Mouse (Mus musculus): ENCODE data around the gene Aldh1a3.

The Aldh1a3 gene

DNA sequence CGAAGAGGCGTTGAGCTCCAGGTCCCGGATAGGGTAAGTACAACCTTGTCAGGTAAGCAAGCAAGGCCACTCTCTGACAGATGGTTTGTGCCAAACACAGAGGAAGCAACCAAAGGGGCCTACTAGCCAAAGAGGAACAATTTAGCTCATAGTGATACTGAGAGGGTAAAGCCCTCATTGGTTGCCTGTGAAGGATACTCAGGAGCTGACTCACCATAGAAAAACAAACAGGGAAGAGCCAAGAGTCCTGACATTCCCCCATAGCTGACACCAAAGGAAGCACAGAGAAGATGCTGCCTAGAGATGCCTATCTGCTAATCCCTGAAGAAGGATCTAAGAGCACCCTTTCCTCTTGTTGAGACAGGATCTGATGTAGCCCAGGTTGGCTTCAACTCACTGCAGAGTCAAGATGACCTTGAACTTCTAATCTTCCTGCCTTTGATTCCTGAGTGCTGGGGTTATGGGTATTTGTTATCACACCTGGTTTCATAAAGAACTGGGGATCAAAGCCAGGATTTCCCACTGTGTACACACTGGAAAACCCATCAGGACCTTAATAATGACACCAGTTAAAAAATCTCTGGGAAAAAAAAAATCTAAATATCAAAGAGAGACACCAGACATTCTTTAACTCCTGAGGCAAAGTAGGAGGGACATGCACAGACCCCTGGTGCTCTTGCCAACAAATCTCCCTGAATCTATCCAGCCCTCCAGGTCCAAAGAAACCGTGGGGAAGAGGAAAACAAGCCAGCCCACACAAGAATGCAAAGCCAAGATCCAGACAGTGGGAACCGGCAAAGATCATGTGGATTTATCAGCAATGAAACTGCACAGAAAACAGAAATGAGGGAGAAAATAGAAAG lies 58.0 kb downstream of the Aldh1a3 start:
- no peak for DNase-seq

- DNase-seq, result no peak
These were observed 61.4 kb downstream of the Aldh1a3 start, which contains the start of gene Gm10974 for GRCm38 (mm10) chr7:66365904-66366303. Gm10974 (plus strand) TSS chr7:66365905.

DNA sequence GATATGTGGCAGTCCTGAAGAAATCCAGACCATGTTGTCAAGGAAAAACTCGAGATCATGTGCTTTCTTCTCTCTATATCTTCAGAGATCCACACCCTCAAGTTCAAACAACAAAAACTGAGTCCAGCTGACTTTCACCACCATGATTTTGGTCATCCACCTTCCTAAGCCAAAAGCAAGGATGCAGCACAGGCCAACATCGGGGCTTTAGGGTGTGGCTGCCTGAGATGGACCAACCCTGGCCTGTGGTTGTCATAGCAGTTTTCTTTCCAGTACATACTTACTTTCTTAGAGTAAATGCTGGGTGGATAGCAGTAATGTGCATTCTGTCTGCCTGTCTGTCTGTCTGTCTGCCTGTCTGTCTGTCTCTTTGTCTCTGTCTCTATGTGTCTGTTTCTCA lies 61.9 kb downstream of the Aldh1a3 start:
- no peak for DNase-seq

DNA sequence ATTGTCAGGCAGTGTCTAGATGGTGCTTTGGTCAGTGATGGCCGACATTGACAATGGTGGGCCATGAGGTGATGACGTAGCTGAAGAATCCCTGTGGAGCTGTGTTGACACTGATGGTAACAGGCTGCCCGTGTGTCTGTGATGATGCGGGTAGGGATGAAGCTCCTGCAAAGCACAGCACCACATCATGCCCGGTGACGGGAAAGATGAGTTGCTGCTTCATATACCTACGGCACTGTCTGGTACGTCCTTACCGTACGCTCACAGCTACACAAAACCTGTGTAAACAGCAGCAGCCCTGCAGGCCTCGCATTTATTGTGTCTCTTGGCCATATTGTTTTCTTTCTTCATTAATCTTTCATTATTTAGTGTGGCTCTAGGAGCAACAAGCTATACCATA lies 62.8 kb downstream of the Aldh1a3 start:
- no peak for DNase-seq

DNA sequence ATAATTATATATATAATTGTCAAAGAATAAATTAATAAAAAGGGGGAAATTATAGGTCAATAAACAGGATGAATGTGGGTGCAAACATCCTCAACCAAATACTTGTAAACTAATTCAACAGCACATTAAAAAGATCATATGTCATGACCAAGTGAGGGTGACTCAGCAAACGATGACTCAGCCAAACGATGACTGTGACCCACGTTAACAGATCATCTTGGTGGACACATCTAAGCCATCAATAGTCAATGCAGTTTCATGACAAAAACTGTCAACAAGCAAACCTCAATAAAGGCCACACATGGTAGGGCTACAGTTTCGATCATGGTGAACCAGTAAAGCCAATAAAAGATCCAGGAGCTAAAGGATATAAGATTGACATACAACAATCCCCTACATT lies 68.3 kb downstream of the Aldh1a3 start:
- no peak for DNase-seq

DNA sequence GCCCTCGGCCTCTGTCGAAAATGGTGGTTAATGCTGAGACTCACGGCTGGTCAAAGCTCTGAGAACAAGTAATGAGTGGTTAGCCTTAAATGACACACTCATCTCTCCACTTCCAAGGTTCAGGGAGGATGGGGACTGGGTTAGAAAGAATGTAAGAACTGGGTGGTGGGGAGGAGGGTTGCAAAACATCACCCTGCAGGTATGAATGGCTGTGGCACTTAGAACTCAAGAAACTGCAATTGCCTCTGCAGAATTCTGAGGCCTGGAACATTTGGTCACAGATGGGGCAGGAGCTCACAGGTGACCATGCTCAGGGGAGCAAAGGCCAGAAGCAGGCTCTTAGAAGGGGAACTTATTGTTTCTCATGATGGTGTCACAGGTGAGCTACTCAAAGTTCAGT lies 68.9 kb downstream of the Aldh1a3 start:
- DNase-seq, result no peak

DNA sequence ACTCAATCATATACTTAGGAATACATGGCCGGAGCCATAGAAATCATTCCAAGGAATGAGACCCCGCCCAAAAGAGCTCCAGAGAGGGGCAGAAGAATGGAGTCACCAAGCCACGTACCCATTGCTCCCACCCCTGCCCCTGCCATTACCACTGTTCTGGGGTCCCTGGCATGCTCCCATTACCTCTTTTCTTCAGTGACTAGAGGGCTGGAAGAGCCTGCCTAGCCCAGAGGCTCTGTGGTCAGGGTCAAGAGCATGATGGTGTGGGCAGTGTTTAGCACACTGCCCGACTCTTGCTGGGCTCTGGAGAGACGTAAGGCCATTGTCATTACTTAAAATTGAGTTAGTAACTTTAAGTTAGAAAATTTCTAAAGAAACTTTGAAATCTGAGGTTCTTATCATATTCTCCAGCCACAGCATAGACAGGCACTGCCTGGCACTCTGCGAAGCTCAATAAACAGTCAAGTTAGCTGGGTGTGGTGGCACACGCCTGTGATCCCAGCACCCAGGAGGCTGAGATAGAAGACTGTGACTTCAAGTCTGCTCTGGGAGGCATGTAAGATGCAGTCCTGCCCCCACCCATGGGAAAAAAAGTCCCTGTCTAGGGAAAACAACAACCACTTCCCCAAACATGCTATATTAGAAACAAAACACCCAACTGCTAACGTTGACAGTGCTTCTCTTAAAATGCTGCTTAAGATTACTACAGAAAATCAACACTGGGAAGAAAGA lies 71.4 kb downstream of the Aldh1a3 start:
- DNase-seq, result no peak

- no peak for DNase-seq
These were observed 72.4 kb downstream of the Aldh1a3 start for GRCm38 (mm10) chr7:66354911-66355310.

GRCm38 (mm10) chr7:66351074-66351473 lies 76.2 kb downstream of the Aldh1a3 start:
- no peak for DNase-seq

DNA sequence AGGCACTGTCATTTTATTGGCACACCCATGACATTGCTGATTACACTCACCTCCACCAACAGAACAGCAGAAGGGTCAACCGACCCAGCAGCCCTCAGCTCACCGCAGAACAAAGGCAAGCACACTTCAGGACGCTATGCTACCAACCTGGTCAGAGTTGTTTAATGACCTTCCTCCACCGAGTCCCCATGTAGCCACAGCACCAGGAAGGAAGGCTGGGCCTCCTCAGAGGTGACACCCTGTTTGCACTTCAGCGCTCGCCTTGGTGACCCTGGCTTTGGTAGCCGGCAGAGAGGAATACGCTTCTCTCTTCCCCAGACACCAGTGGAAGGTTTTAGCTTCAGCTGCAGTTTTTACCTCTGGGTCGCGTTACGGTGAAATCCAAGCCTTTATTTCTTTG lies 77.6 kb downstream of the Aldh1a3 start:
- no peak for DNase-seq

- DNase-seq, result no peak
These were observed 78.7 kb downstream of the Aldh1a3 start for GRCm38 (mm10) chr7:66348588-66348987.

DNA sequence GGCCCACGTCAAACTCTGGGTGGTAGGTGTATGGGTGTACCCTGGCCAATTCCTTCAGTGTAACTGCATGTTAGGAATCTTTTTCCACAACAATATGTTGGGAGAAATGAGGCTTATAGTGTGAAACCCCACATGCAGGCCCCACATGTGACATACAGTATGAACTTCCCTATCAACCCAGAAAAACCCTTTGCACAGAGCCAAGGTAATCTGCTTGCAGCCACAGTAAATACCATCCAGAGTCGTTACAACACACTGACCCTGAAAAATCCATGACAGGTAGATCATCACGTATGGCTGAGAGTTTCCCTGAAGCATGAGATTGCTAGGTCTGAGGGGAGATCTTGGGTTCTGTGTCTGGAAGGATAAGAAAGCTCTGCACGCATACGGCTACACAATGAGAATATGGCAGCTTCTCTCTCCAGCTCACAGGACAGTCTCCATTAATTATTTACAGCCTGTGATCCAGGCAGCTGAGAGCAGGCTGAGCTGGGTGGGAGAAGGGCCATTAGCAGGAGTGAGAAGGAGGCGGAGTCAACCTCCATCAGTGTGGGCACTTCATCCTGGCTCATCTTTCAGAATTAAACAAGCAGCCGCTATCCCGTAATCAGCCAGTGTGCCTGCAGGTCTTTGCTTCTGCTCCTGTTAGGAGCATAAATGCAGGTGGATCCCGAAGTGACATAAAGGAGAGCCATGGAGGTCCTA lies 80.2 kb downstream of the Aldh1a3 start:
- no peak for DNase-seq

- no peak for DNase-seq
These were observed 84.0 kb downstream of the Aldh1a3 start for GRCm38 (mm10) chr7:66343307-66343706.

- no peak for DNase-seq
These were observed 84.5 kb downstream of the Aldh1a3 start for GRCm38 (mm10) chr7:66342831-66343230.

DNA sequence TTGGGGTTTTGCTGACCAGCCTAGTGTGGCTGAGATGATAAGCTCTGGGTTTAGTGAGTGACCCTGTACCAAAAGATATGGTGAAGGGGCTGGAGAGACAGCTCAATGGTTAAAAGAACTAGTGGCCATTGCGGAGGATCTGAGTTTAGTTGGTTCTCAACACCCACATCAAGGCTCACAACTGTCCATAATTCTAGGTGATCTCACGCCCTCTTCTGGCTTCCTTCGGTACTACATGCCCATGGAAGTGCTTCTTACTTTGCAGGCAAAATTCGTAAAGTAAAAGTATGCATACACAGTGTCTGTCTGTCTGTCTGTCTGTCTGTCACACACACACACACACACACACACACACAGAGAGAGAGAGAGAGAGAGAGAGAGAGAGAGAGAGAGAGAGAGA lies 85.0 kb downstream of the Aldh1a3 start:
- DNase-seq, result peak; percentile 5
